Mouse (Mus musculus): Measurements from ENCODE around the gene Meis3. TPM values are rescaled to one million over a fixed set of nuclear protein-coding genes. Genes with fewer than 3 reads are reported as not detected.

Gene Meis3
- polyA plus RNA-seq, 1 experiment from 2014 or later, result 19.7 TPM

DNA sequence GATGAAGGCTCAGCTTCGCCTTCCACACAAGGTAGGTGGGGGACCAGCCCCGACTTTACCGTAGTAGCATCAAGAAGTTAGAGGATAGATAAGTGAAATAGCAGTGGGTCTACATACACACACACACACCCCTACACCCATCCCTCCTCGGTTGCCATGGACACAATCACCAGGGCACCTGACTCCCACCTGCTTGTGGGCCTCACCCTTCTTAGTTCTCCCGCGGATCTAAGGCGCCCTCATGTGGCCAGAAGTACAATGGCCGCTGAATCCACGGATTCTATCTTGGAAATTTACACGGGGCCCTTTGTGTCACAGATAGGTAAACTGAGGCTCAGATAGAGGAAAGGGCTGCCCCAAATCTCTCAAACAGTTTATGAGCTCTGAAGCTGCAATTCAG lies 21.4 kb upstream of the Meis3 start:
- no peak overlapping the region for H3K27ac ChIP-seq (ENCODE audit: low read depth, low read length)
- H3K9ac ChIP-seq (ENCODE audit: low read depth, low read length), result no peak overlapping the region
- H3K36me3 ChIP-seq (ENCODE audit: control insufficient read depth, insufficient read depth, low read length), result no peaks in the 10 kb centered on the region
- H3K4me3 ChIP-seq (ENCODE audit: low read depth, low read length), result no peak overlapping the region
- no peak; the same call in 1 of the 2 replicates for ATAC-seq (replicated peaks; ENCODE audit: insufficient number of reproducible peaks, low FRiP score, low TSS enrichment)
- no peaks in the 10 kb centered on the region for H3K9me3 ChIP-seq (replicated peaks; ENCODE audit: control insufficient read depth, low read length)
- 0 out of 2 replicates have a peak, but pooled peaks cover 3% of the 10 kb centered on the region for H3K4me1 ChIP-seq (ENCODE audit: control insufficient read depth, insufficient read depth, low read length)
- no peak overlapping the region for H3K4me2 ChIP-seq
- WGBS (ENCODE audit: insufficient replicate concordance), result 22% methylated on average over 10 of the region's 10 CpGs
- H3K27me3 ChIP-seq (ENCODE audit: control insufficient read depth, insufficient read depth, low read length), result peaks cover 7% of the 10 kb centered on the region; the same call in 1 of the 2 replicates

DNA sequence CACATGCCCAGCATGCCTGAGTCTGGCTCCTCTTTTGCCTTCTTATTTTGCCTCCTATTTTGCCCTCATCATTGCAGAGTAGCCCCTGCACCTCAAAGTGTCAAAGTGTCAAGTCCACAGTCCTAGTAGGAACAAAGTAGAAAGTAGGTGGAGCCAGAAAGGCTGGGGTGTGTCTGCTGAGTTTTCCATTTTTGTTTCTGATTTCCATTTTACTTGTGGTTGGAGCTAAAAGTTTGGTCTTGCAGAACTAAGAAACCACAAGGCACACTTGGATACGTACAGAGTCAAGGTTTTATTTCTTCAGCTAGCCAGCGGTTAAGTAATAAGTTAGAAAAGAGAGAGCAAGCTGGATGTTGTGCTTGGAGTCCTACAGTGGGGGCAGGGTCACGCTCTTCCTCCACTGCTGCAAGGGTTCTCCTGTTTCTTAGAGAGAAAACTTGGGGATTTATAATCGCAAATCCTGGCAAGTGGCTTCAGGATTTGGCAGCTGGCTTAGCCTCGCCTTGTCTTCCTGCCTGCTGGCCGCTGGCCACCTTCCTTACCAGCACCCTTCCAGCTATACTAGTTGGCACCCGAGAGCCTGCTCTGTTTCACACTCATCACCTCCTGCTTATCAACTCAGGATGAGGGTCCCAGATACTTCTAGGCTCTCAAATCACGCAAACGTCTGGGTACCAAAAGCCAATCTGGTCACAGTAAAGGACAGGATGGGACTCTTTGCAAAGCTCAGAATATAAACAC lies 19.6 kb upstream of the Meis3 start:
- H3K36me3 ChIP-seq (ENCODE audit: control insufficient read depth, insufficient read depth, low read length), result no peaks in the 10 kb centered on the region
- no peaks in the 10 kb centered on the region for H3K9me3 ChIP-seq (replicated peaks; ENCODE audit: control insufficient read depth, low read length)
- no peak overlapping the region for H3K27ac ChIP-seq (ENCODE audit: low read depth, low read length)
- peaks cover 22% of the 10 kb centered on the region for H3K27me3 ChIP-seq (ENCODE audit: control insufficient read depth, insufficient read depth, low read length)
- H3K4me2 ChIP-seq, result 0 out of 2 replicates have a peak overlapping the region, but pooled peaks have one; percentile 10
- ATAC-seq (replicated peaks; ENCODE audit: insufficient number of reproducible peaks, low FRiP score, low TSS enrichment), result no peak
- H3K4me1 ChIP-seq (ENCODE audit: control insufficient read depth, insufficient read depth, low read length), result 0 out of 2 replicates have a peak, but pooled peaks cover 3% of the 10 kb centered on the region
- H3K4me3 ChIP-seq (ENCODE audit: low read depth, low read length), result no peak overlapping the region
- WGBS (ENCODE audit: insufficient replicate concordance), result 43% methylated on average over 9 of the region's 9 CpGs
- no peak overlapping the region for H3K9ac ChIP-seq (ENCODE audit: low read depth, low read length)

DNA sequence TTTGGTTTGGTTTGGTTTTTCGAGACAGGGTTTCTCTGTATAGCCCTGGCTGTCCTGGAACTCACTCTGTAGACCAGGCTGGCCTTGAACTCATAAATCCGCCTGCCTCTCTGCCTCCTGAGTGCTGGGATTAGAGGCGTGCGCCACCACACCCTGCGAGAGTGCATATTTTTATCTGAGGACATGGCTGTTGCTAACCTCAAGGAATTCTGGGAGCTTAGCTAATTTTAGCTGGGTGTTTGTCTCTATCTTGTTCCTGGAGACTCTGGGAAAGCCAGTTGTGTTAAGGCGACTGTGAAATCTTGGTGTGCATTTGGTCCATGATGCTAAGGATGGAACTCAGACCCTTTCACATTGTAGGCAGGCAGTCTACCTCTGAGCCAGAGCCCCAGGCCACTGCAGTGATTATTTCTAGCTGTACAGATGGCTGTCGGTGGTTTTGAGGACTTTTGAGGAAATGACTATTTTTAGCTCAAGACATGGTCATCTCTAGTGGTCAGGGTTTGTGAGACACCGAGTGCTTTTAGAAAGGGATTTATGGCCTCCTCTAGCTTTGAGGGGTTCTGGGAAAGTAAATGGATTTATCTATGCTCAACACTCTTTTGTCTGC lies 18.7 kb upstream of the Meis3 start:
- Histone ChIP-seq H3K4me2 (no peak overlapping the region), H3K4me3 (ENCODE audit: low read depth, low read length) (no peak overlapping the region), H3K36me3 (ENCODE audit: control insufficient read depth, insufficient read depth, low read length) (no peaks in the 10 kb centered on the region), H3K9ac (ENCODE audit: low read depth, low read length) (no peak overlapping the region), H3K27ac (ENCODE audit: low read depth, low read length) (peak overlapping the region; percentile 76), H3K4me1 (ENCODE audit: control insufficient read depth, insufficient read depth, low read length) (0 out of 2 replicates have a peak, but pooled peaks cover 3% of the 10 kb centered on the region), H3K9me3 (replicated peaks; ENCODE audit: control insufficient read depth, low read length) (no peaks in the 10 kb centered on the region), H3K27me3 (ENCODE audit: control insufficient read depth, insufficient read depth, low read length) (peaks cover 22% of the 10 kb centered on the region)
- no peak for ATAC-seq (replicated peaks; ENCODE audit: insufficient number of reproducible peaks, low FRiP score, low TSS enrichment)
- WGBS (ENCODE audit: insufficient replicate concordance), result 34% methylated on average over 8 of the region's 8 CpGs

DNA sequence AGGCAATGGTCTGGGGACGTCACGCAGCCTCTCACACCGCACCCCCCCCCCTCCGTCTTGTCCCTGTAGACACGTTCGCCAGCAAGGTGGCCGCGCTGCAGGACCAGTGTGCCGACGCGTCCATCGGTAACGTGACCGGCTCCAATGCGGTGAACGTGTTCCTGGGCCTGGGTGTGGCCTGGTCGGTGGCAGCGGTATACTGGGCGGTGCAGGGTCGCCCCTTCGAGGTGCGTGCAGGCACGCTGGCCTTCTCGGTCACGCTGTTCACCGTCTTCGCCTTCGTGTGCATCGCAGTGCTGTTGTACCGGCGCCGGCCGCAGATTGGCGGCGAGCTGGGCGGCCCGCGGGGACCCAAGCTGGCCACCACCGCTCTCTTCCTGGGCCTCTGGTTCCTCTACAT lies 16.2 kb upstream of the Meis3 start:
- H3K9me3 ChIP-seq (replicated peaks; ENCODE audit: control insufficient read depth, low read length), result no peaks in the 10 kb centered on the region
- no peak overlapping the region; the same call in 1 of the 2 replicates for H3K9ac ChIP-seq (ENCODE audit: low read depth, low read length)
- 8% methylated on average over 39 of the region's 39 CpGs for WGBS (ENCODE audit: insufficient replicate concordance)
- H3K36me3 ChIP-seq (ENCODE audit: control insufficient read depth, insufficient read depth, low read length), result no peaks in the 10 kb centered on the region
- 0 out of 2 replicates have a peak, but pooled peaks cover 3% of the 10 kb centered on the region for H3K4me1 ChIP-seq (ENCODE audit: control insufficient read depth, insufficient read depth, low read length)
- peak overlapping the region; percentile 37 for H3K4me2 ChIP-seq
- no peak overlapping the region for H3K27ac ChIP-seq (ENCODE audit: low read depth, low read length)
- no peak; the same call in 1 of the 2 replicates for ATAC-seq (replicated peaks; ENCODE audit: insufficient number of reproducible peaks, low FRiP score, low TSS enrichment)
- peaks cover 22% of the 10 kb centered on the region for H3K27me3 ChIP-seq (ENCODE audit: control insufficient read depth, insufficient read depth, low read length)
- H3K4me3 ChIP-seq (ENCODE audit: low read depth, low read length), result peak overlapping the region; percentile 17; the same call in 1 of the 2 replicates

DNA sequence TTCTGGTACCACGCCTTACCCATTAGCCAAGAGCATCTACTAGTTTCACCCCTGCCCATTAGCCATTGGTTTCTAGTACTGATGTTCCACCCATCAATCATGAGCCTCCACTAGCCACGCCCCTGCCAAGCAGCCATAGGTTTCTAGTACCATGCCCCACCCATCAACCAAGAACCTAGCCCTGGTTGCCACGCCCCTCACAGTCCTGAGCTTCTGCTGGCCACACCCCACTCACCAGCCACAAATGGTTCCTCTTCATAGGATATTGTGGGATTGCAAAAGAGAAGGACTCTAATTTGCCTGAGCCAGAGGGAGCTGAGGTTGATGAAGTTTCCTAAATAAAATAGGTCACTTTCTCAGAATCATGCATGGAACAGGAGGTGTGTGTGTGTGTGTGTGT lies 14.2 kb upstream of the Meis3 start:
- H3K4me2 ChIP-seq, result no peak overlapping the region
- 64% methylated on average over 3 of the region's 3 CpGs for WGBS (ENCODE audit: insufficient replicate concordance)
- no peak overlapping the region for H3K27ac ChIP-seq (ENCODE audit: low read depth, low read length)
- no peak for ATAC-seq (replicated peaks; ENCODE audit: insufficient number of reproducible peaks, low FRiP score, low TSS enrichment)
- H3K27me3 ChIP-seq (ENCODE audit: control insufficient read depth, insufficient read depth, low read length), result peaks cover 22% of the 10 kb centered on the region
- H3K9ac ChIP-seq (ENCODE audit: low read depth, low read length), result no peak overlapping the region
- H3K4me3 ChIP-seq (ENCODE audit: low read depth, low read length), result no peak overlapping the region
- H3K4me1 ChIP-seq (ENCODE audit: control insufficient read depth, insufficient read depth, low read length), result no peaks in the 10 kb centered on the region
- H3K36me3 ChIP-seq (ENCODE audit: control insufficient read depth, insufficient read depth, low read length), result no peaks in the 10 kb centered on the region
- no peaks in the 10 kb centered on the region for H3K9me3 ChIP-seq (replicated peaks; ENCODE audit: control insufficient read depth, low read length)

DNA sequence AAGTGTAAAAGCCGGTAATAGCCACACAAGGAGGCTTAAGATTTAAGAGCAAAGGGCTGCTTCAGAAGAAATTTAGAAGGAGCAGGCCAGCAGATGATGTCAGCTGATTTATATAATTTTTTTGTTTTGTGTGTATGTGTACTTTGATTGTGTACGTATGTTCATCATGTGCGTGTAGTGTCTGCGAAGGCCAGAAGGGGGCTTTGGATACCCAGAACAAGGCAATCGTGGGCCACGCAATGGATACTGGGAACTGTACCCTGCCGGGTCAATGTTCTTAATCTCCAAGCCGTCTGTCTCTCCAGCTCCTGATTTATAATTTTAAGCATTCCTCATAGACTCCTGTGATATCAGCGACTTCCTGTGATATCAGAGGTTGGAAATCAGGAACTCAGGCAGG lies 13.6 kb upstream of the Meis3 start:
- no peak overlapping the region for H3K4me2 ChIP-seq
- no peaks in the 10 kb centered on the region for H3K9me3 ChIP-seq (replicated peaks; ENCODE audit: control insufficient read depth, low read length)
- H3K4me1 ChIP-seq (ENCODE audit: control insufficient read depth, insufficient read depth, low read length), result no peaks in the 10 kb centered on the region
- H3K27me3 ChIP-seq (ENCODE audit: control insufficient read depth, insufficient read depth, low read length), result peaks cover 22% of the 10 kb centered on the region
- no peaks in the 10 kb centered on the region for H3K36me3 ChIP-seq (ENCODE audit: control insufficient read depth, insufficient read depth, low read length)
- WGBS (ENCODE audit: insufficient replicate concordance), result 84% methylated on average over 9 of the region's 9 CpGs
- no peak overlapping the region for H3K27ac ChIP-seq (ENCODE audit: low read depth, low read length)
- H3K9ac ChIP-seq (ENCODE audit: low read depth, low read length), result no peak overlapping the region
- no peak for ATAC-seq (replicated peaks; ENCODE audit: insufficient number of reproducible peaks, low FRiP score, low TSS enrichment)
- no peak overlapping the region for H3K4me3 ChIP-seq (ENCODE audit: low read depth, low read length)

DNA sequence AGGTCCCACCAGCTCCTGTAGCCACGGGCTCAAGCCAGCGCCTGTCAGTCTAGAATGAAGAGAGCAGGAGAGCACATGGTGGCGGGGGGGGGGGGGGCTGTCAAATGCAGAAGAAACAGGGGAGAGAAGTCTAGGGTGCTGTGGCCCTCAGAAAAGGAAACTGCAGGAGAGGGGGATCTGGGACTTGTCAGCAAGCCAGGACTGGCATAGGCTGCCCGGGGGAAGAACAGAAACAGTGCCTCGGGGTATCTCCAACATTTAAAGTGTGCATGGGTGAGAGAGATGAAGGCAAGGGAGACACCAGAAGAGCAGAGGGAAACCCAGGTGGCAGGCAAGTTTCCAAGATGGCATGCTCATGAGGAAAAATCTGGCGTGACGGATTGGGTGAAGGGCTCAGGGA lies 12.9 kb upstream of the Meis3 start:
- Histone ChIP-seq H3K9ac (ENCODE audit: low read depth, low read length) (no peak overlapping the region), H3K4me1 (ENCODE audit: control insufficient read depth, insufficient read depth, low read length) (no peaks in the 10 kb centered on the region), H3K4me2 (no peak overlapping the region), H3K36me3 (ENCODE audit: control insufficient read depth, insufficient read depth, low read length) (no peaks in the 10 kb centered on the region), H3K27me3 (ENCODE audit: control insufficient read depth, insufficient read depth, low read length) (peaks cover 22% of the 10 kb centered on the region), H3K9me3 (replicated peaks; ENCODE audit: control insufficient read depth, low read length) (no peaks in the 10 kb centered on the region), H3K27ac (ENCODE audit: low read depth, low read length) (no peak overlapping the region), H3K4me3 (ENCODE audit: low read depth, low read length) (no peak overlapping the region)
- no peak for ATAC-seq (replicated peaks; ENCODE audit: insufficient number of reproducible peaks, low FRiP score, low TSS enrichment)
- WGBS (ENCODE audit: insufficient replicate concordance), result 78% methylated on average over 6 of the region's 7 CpGs

DNA sequence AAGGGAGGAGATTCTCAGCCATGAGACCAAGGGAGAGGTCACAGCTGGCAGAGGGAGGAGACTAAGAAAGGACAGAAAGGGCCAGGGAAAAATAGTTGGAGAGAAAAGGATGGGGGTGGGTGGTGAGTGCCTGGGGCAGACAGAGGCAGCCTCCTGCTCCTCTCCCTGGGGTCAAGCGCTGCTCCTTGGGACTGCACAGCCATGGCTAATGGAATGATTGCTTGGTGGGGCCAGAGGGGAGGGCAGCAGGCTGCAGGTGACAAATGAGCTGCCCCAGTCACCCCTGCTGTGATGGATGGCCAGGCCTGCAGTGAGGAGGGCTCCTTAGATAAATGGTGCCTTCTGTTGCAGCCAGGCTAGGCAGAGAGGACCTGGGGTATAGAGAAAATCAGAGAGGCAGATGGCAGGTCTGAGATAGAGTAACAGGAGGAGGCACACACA lies 2.7 kb upstream of the Meis3 start:
- Histone ChIP-seq H3K4me2 (no peak overlapping the region), H3K27ac (ENCODE audit: low read depth, low read length) (no peak overlapping the region), H3K36me3 (ENCODE audit: control insufficient read depth, insufficient read depth, low read length) (no peaks in the 10 kb centered on the region), H3K27me3 (ENCODE audit: control insufficient read depth, insufficient read depth, low read length) (no peaks in the 10 kb centered on the region), H3K9ac (ENCODE audit: low read depth, low read length) (no peak overlapping the region), H3K4me1 (ENCODE audit: control insufficient read depth, insufficient read depth, low read length) (peaks cover 2% of the 10 kb centered on the region; the same call in 1 of the 2 replicates), H3K9me3 (replicated peaks; ENCODE audit: control insufficient read depth, low read length) (peaks cover 2% of the 10 kb centered on the region; the same call in 1 of the 2 replicates), H3K4me3 (ENCODE audit: low read depth, low read length) (no peak overlapping the region)
- no peak for ATAC-seq (replicated peaks; ENCODE audit: insufficient number of reproducible peaks, low FRiP score, low TSS enrichment)
- WGBS (ENCODE audit: insufficient replicate concordance), result 33% methylated on average over 1 of the region's 1 CpGs

Measured in heart, embryonic 11.5 days (tissue).